Mouse (Mus musculus) liver, embryonic 14.5 days (tissue): ENCODE measurements around the gene Afap1. TPM values are rescaled to one million over a fixed set of nuclear protein-coding genes. Genes with fewer than 3 reads are reported as not detected.

ENCODE experiments used
- ATAC-seq: fragments of 200-750 bp; cut with Nextera tagmentation; 2 replicates; pipeline ENCODE4 v1.8.0; 2017; ENCODE audit warnings: moderate number of reproducible peaks, mild to moderate bottlenecking, moderate library complexity; ENCODE audit not compliant: insufficient read depth
- DNase-seq, 3 experiments: peaks; one replicate each; pipeline ENCODE4 v3.0.0-alpha.2; 2012 to 2013; ENCODE audit warnings: low read depth in 3 of 3, low spot score in 3 of 3
- H3K27ac ChIP-seq: fragments of 300-500 bp; sonication (generic); 2 replicates; pipeline ENCODE4 v1.5.1; 2014; ENCODE audit warnings: moderate library complexity, mild to moderate bottlenecking, control low read depth, inconsistent platforms
- H3K27me3 ChIP-seq: fragments of 300-500 bp; sonication (generic); 2 replicates; pipeline ENCODE4 v1.6.1; 2014; ENCODE audit warnings: mild to moderate bottlenecking, low read length, moderate library complexity; ENCODE audit not compliant: control insufficient read depth, insufficient read depth
- H3K36me3 ChIP-seq: fragments of 300-500 bp; sonication (generic); replicated peaks from 2 replicates; pipeline ENCODE4 v1.6.1; 2014; ENCODE audit warnings: low read depth; ENCODE audit not compliant: control insufficient read depth, insufficient read depth
- H3K4me1 ChIP-seq, 2 experiments: fragments of 200-500 bp in 1 of 2; fragments of 300-500 bp in 1 of 2; sonication (generic) in 1 of 2; replicated peaks; 2 replicates each; pipeline ENCODE4 v1.6.1; 2012 to 2014; ENCODE audit warnings: antibody characterized with exemption in 1 of 2, inconsistent platforms in 1 of 2, low read length in 1 of 2; ENCODE audit not compliant: control insufficient read depth in 2 of 2, insufficient read depth in 2 of 2
- H3K4me2 ChIP-seq: fragments of 300-500 bp; sonication (generic); 2 replicates; pipeline ENCODE4 v1.6.1; 2014; ENCODE audit warnings: low read depth, mild to moderate bottlenecking, control low read depth, moderate library complexity
- H3K4me3 ChIP-seq, 2 experiments: fragments of 200-500 bp in 1 of 2; fragments of 300-500 bp in 1 of 2; sonication (generic) in 1 of 2; 2 replicates each; pipeline ENCODE4 v1.5.1; 2012 to 2014; ENCODE audit warnings: low read depth in 2 of 2, low read length in 2 of 2, mild to moderate bottlenecking in 2 of 2, control low read depth in 1 of 2, inconsistent platforms in 1 of 2, moderate library complexity in 1 of 2; ENCODE audit not compliant: insufficient read depth in 1 of 2
- H3K9ac ChIP-seq: fragments of 300-500 bp; sonication (generic); replicated peaks from 2 replicates; pipeline ENCODE4 v1.6.1; 2014; ENCODE audit warnings: mild to moderate bottlenecking, control low read depth, moderate library complexity
- H3K9me3 ChIP-seq: fragments of 300-500 bp; sonication (generic); 2 replicates; pipeline ENCODE4 v1.6.1; 2016; ENCODE audit warnings: low read length, mixed read lengths; ENCODE audit not compliant: control insufficient read depth
- CTCF ChIP-seq: IDR thresholded peaks from 2 replicates; pipeline ENCODE4 v1.5.1; 2016; ENCODE audit warnings: antibody characterized with exemption, low read depth, control low read depth
- EP300 ChIP-seq: IDR thresholded peaks from 2 replicates; pipeline ENCODE4 v1.6.1; 2016; ENCODE audit warnings: antibody characterized with exemption, low read depth
- whole genome bisulfite sequencing: fragments of 180-500 bp; shearing (Covaris S2); extraction: QIAGEN DNeasy Blood & Tissue Kit; methylation state at CpG from one replicate; pipeline ENCODE4 v1.1.7; 2014; ENCODE audit not compliant: insufficient replicate concordance; 5-methylcytosine and 5-hydroxymethylcytosine counted together
- polyA plus RNA-seq, 2 experiments: library from polyadenylated mRNA; depleted of rRNA in 1 of 2; stranded (reverse) in 1 of 2; unstranded in 1 of 2; fragments of >200 nt; fragmentation: Nextera tagmentation in 1 of 2; extraction: Ambion mirVana in 1 of 2; gene quantifications; 2 replicates each; pipeline versions ENCODE4 v1.2.1 to v1.2.3; 2012 to 2014

Afap1 gene
- polyA plus RNA-seq, 2 experiments: 0.58 to 0.76 TPM

GRCm38 (mm10) chr5:35896556-35896955 is 3.4 kb downstream of the Afap1 start:
- Histone ChIP-seq H3K4me1 (peaks cover 0 to 7% of the 10 kb centered on the region in 2 experiments; a peak in 1 of 4 replicates), H3K4me2 (no peak overlapping the region), H3K9ac (no peak overlapping the region), H3K9me3 (no peaks in the 10 kb centered on the region), H3K4me3 (no peak overlapping the region), H3K27me3 (peaks cover 15% of the 10 kb centered on the region), H3K36me3 (no peaks in the 10 kb centered on the region), H3K27ac (no peak overlapping the region)
- DNase-seq (no peak), ATAC-seq (no peak)
- WGBS: 70% methylated on average over 4 of the region's 4 CpGs
- TF ChIP-seq EP300 (no peak), CTCF (no peak)

DNA sequence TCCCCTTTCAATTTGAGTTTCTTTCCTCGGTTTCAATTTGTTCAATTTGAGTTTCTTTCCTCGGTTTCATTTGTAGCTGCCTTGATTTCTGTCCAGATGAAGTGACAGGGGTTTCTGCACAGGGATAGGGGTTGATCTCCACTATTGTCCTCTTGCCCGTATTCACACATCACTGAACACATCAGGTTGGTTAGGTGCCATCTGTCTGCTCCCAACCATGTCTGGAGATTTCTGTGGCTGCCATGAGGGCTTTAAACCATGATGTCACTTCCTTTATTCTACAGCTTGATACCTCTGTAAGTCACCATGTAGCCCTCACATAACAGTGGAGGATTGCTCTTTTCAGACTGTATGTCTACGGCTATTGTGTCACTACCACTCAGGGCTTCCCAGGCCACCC is 4.0 kb downstream of the Afap1 start:
- H3K4me2 ChIP-seq: no peak overlapping the region
- peaks cover 15% of the 10 kb centered on the region for H3K27me3 ChIP-seq
- H3K36me3 ChIP-seq: no peaks in the 10 kb centered on the region
- ATAC-seq (no peak), DNase-seq (no peak)
- TF ChIP-seq CTCF: no peak
- TF ChIP-seq EP300: no peak
- 51% methylated on average over 4 of the region's 4 CpGs for WGBS
- no peaks in the 10 kb centered on the region for H3K9me3 ChIP-seq
- peaks cover 0 to 7% of the 10 kb centered on the region in 2 experiments; a peak in 1 of 4 replicates for H3K4me1 ChIP-seq
- H3K9ac ChIP-seq: no peak overlapping the region
- no peak overlapping the region for H3K4me3 ChIP-seq
- no peak overlapping the region for H3K27ac ChIP-seq

DNA sequence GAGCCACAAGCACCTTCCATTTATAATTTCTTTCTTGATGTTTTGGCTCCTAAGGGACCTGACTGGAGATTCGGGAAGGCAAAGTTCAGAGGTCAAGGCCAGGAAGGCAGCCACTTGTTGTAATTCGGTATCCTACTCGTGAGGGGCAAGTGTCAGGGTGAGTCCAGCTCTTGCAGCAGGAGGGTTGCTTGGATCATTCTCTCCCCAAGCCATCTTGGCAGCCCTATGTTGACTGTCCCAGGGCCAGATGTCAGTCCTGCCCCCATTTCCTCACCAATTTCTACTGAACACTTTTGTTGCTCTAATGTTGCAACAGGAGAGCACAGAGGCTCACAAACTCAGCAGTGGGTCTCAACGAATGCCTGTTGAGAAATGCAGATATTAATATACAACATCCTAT is 5.0 kb downstream of the Afap1 start:
- WGBS: 55% methylated on average over 4 of the region's 4 CpGs
- Histone ChIP-seq H3K27ac (no peak overlapping the region), H3K4me1 (peaks cover 0 to 4% of the 10 kb centered on the region in 2 experiments; a peak in 1 of 4 replicates), H3K36me3 (no peaks in the 10 kb centered on the region), H3K9me3 (no peaks in the 10 kb centered on the region), H3K4me3 (no peak overlapping the region), H3K27me3 (peaks cover 15% of the 10 kb centered on the region), H3K9ac (no peak overlapping the region), H3K4me2 (no peak overlapping the region)
- no peak for TF ChIP-seq CTCF
- TF ChIP-seq EP300: no peak
- no peak for DNase-seq
- no peak for ATAC-seq

DNA sequence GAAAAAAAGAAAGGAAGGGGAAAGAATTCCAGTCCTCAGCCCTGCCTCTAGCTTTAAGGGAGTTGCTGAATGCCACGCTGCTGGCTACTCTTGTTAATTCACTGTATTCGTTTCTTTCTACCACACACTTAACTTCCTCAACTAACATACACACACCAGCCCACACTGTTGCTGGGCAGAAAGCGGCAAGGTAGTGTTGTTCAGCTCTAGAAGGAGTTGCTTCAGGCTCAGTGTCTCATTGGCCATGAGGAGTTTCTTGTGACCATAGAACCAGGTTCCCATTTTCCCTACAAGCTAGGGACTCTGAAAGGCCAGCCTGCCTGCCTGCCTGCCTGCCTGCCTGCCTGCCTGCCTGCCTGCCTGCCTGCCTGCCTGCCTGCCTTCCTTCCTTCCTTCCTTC is 5.9 kb downstream of the Afap1 start:
- 53% methylated on average over 3 of the region's 3 CpGs for WGBS
- H3K36me3 ChIP-seq: no peaks in the 10 kb centered on the region
- ATAC-seq (no peak), DNase-seq (no peak)
- no peak for TF ChIP-seq EP300
- TF ChIP-seq CTCF: no peak
- H3K9me3 ChIP-seq: no peaks in the 10 kb centered on the region
- no peak overlapping the region for H3K27ac ChIP-seq
- H3K4me3 ChIP-seq: no peak overlapping the region
- H3K27me3 ChIP-seq: peaks cover 9% of the 10 kb centered on the region
- peaks cover 0 to 4% of the 10 kb centered on the region in 2 experiments; a peak in 1 of 4 replicates for H3K4me1 ChIP-seq
- H3K4me2 ChIP-seq: no peak overlapping the region
- H3K9ac ChIP-seq: no peak overlapping the region

DNA sequence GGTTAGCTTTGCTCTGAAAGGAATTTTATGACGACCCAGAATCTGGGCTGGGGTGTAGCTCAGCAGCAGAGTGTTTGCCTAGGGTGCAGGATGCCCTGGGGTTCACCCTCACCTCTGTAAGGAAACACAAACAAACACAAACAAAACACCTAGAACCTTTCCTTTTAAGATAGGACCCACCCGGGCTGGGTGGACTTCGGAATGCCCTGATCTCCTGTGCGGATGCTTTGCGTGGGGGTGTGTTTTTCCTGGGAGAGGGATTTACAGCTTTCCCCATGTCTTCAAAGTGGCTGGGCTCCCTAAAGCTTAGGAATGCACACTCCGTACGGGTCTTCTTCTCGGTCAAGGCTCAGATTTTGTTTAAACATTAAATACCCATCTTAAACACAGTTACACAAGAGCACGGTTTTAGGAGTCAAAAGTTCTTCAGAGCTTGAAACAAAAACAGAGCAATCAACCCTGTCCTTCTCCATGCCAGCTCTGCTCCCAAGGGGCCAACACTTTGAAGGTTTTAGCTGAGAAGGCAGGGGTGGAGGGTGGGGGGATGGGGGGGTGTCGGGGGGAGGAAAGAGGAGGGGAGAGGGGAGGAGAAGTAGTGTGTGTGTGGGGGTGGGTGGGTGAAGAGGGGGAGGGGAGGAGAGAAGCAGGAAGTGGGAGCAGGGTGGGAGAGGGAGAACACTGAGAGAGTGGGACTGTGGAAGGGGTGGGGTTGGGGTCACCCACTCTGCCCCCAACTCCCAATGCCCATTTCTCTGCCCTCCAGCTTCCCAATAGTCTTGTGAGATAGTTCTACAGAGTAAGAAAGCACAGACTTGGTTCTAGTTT is 7.5 kb downstream of the Afap1 start:
- no peak for TF ChIP-seq CTCF
- TF ChIP-seq EP300: no peak
- Histone ChIP-seq H3K4me2 (no peak overlapping the region), H3K4me1 (peaks cover 0 to 4% of the 10 kb centered on the region in 2 experiments; a peak in 1 of 4 replicates), H3K9ac (no peak overlapping the region), H3K27ac (no peak overlapping the region), H3K9me3 (no peaks in the 10 kb centered on the region), H3K36me3 (no peaks in the 10 kb centered on the region), H3K27me3 (no peaks in the 10 kb centered on the region), H3K4me3 (no peak overlapping the region)
- ATAC-seq (no peak), DNase-seq (no peak)
- WGBS: 30% methylated on average over 10 of the region's 10 CpGs
